Mouse (Mus musculus) Patski (cell line): ENCODE measurements at regions not wholly inside any gene's neighbourhood (a gene's known extent, or its start where the extent isn't known, plus 50 kb on each side); places are given as distances from the start of the nearest gene placed in this dataset.
"Not testable (repeated sequence)": the region's sequence is repeated elsewhere in the genome, so short reads cannot be mapped to it uniquely, and the experiment has no call there.

Experiments
- ATAC-seq: fragments of 100-300 bp; one replicate; pipeline ENCODE4 v1.8.0; 2021
- CTCF ChIA-PET: fragments of 350-600 bp; sonication (Branson Sonifier 250); formaldehyde crosslinking; loops from one replicate; lab custom pipeline; 2022; ENCODE audit warnings: inconsistent platforms; lab: Charles Lee
- POLR2A ChIA-PET: fragments of 350-600 bp; sonication (Branson Sonifier 250); formaldehyde crosslinking; loops from one replicate; lab custom pipeline; 2022; ENCODE audit warnings: antibody characterized with exemption, inconsistent platforms; lab: Charles Lee
- DNase-seq: peaks from one replicate; pipeline ENCODE4 v3.0.0-alpha.2; 2011; ENCODE audit warnings: low read depth, low spot score
- H3K27me3 ChIP-seq: fragments of 371-371 bp; one replicate; pipeline ENCODE4 v1.5.1; 2021
- in situ Hi-C: fragments of 300-500 bp; cut with MboI; formaldehyde crosslinking; loops from 3 replicates; pipeline ENCODE4 v1.11.1; 2018; ENCODE audit warnings: low pct_unique_long_range_greater_than_20kb, mixed read lengths

- CTCF ChIA-PET, H3K27me3 ChIP-seq, DNase-seq, POLR2A ChIA-PET, in situ Hi-C loops: not testable (repeated sequence)
- ATAC-seq = peak; percentile 99
Observed at GRCm38 (mm10) chr4:122122739-122123138, 500.8 kb upstream of the Gm12887 start.
